Mouse (Mus musculus) bone marrow, adult 2 months (tissue): ENCODE measurements around the gene Zfyve21. TPM values are rescaled to one million over a fixed set of nuclear protein-coding genes. Genes with fewer than 3 reads are reported as not detected.
A peak's percentile ranks its signal among the peaks of the same experiment; 100 is the strongest.

ENCODE experiments used
- H3K27ac ChIP-seq: fragments of 200-500 bp; 2 replicates; pipeline ENCODE4 v1.5.1; 2012; ENCODE audit warnings: low read depth, mild to moderate bottlenecking, control low read depth, inconsistent platforms, low read length; ENCODE audit not compliant: control insufficient read depth, poor library complexity, insufficient read depth
- H3K4me1 ChIP-seq: fragments of 200-500 bp; 2 replicates; pipeline ENCODE4 v1.6.1; 2011; ENCODE audit warnings: low read length; ENCODE audit not compliant: control insufficient read depth, insufficient read depth
- H3K4me3 ChIP-seq: fragments of 200-500 bp; replicated peaks from 2 replicates; pipeline ENCODE3; 2011; ENCODE audit warnings: mild to moderate bottlenecking, low read depth, low read length, control low read depth; ENCODE audit not compliant: control insufficient read depth
- CTCF ChIP-seq: fragments of 200-500 bp; IDR thresholded peaks from 2 replicates; pipeline ENCODE4 v1.5.1; 2011; ENCODE audit warnings: low read length, control low read depth; ENCODE audit not compliant: control insufficient read depth, insufficient read depth
- POLR2A ChIP-seq: fragments of 200-500 bp; IDR thresholded peaks from 2 replicates; pipeline ENCODE4 v1.6.1; 2011; ENCODE audit warnings: low read depth, mild to moderate bottlenecking, control low read depth, low read length, borderline replicate concordance; ENCODE audit not compliant: control insufficient read depth
- WGBS: fragments of 180-500 bp; shearing (Covaris S2); methylation state at CpG from one replicate; pipeline ENCODE4 v1.1.7; 2018; 5-methylcytosine and 5-hydroxymethylcytosine counted together
- polyA plus RNA-seq: library from polyadenylated mRNA; stranded (reverse); fragments of >200 nt; gene quantifications from 2 replicates; pipeline ENCODE4 v1.2.4, GENCODE M21; 2011; ENCODE audit warnings: low replicate concordance; ENCODE audit not compliant: missing spikeins, insufficient read depth, insufficient read length

The Zfyve21 gene
- polyA plus RNA-seq, 1 experiment = 12.8 TPM

- no peak overlapping the region for H3K27ac ChIP-seq
- no peaks in the 10 kb centered on the region for H3K4me1 ChIP-seq
- WGBS = 90% methylated on average over 13 of the region's 13 CpGs
- no peak for TF ChIP-seq POLR2A
- TF ChIP-seq CTCF = no peak
- H3K4me3 ChIP-seq = no peak overlapping the region
Observed at GRCm38 (mm10) chr12:111777919-111778318, 36.1 kb upstream of the Zfyve21 start.

- TF ChIP-seq POLR2A (no peak), CTCF (peak; percentile 44; the same call in 1 of the 2 replicates)
- H3K4me1 ChIP-seq = no peaks in the 10 kb centered on the region
- no peak overlapping the region for H3K27ac ChIP-seq
- 95% methylated on average over 1 of the region's 1 CpGs for WGBS
- H3K4me3 ChIP-seq = no peak overlapping the region
Observed at GRCm38 (mm10) chr12:111779544-111779943, 34.4 kb upstream of the Zfyve21 start.

- Histone ChIP-seq H3K4me3 (no peak overlapping the region), H3K4me1 (no peaks in the 10 kb centered on the region), H3K27ac (no peak overlapping the region)
- TF ChIP-seq CTCF (no peak), POLR2A (no peak)
- WGBS = 75% methylated on average over 15 of the region's 15 CpGs
Observed at GRCm38 (mm10) chr12:111785174-111785573, 28.8 kb upstream of the Zfyve21 start.

GRCm38 (mm10) chr12:111787015-111787414 is 27.0 kb upstream of the Zfyve21 start:
- no peak for TF ChIP-seq CTCF
- no peak for TF ChIP-seq POLR2A
- Histone ChIP-seq H3K4me3 (no peak overlapping the region), H3K27ac (no peak overlapping the region), H3K4me1 (no peaks in the 10 kb centered on the region)
- WGBS = 79% methylated on average over 6 of the region's 6 CpGs

- 90% methylated on average over 5 of the region's 5 CpGs for WGBS
- no peak overlapping the region for H3K4me3 ChIP-seq
- H3K4me1 ChIP-seq = no peaks in the 10 kb centered on the region; the same call in 1 of the 2 replicates
- no peak overlapping the region for H3K27ac ChIP-seq
- TF ChIP-seq CTCF (no peak), POLR2A (no peak)
Observed at GRCm38 (mm10) chr12:111790090-111790489, 23.9 kb upstream of the Zfyve21 start.

- no peak overlapping the region for H3K4me3 ChIP-seq
- 86% methylated on average over 7 of the region's 7 CpGs for WGBS
- no peaks in the 10 kb centered on the region; the same call in 1 of the 2 replicates for H3K4me1 ChIP-seq
- TF ChIP-seq POLR2A = no peak
- no peak for TF ChIP-seq CTCF
- H3K27ac ChIP-seq = no peak overlapping the region
Observed at GRCm38 (mm10) chr12:111790631-111791030, 23.3 kb upstream of the Zfyve21 start.

- Histone ChIP-seq H3K4me1 (no peaks in the 10 kb centered on the region; the same call in 1 of the 2 replicates), H3K27ac (no peak overlapping the region), H3K4me3 (no peak overlapping the region)
- no peak for TF ChIP-seq CTCF
- TF ChIP-seq POLR2A = no peak
- WGBS = 87% methylated on average over 13 of the region's 13 CpGs
Observed at GRCm38 (mm10) chr12:111791474-111792104, 22.4 kb upstream of the Zfyve21 start.

GRCm38 (mm10) chr12:111794102-111794501 is 19.9 kb upstream of the Zfyve21 start:
- Histone ChIP-seq H3K4me1 (no peaks in the 10 kb centered on the region; the same call in 1 of the 2 replicates), H3K27ac (no peak overlapping the region; the same call in 1 of the 2 replicates), H3K4me3 (no peak overlapping the region)
- 65% methylated on average over 22 of the region's 22 CpGs for WGBS
- no peak for TF ChIP-seq CTCF
- no peak for TF ChIP-seq POLR2A
